8 mouse cellular contexts compared by ENCODE assay signal in the genomic region with DNA sequence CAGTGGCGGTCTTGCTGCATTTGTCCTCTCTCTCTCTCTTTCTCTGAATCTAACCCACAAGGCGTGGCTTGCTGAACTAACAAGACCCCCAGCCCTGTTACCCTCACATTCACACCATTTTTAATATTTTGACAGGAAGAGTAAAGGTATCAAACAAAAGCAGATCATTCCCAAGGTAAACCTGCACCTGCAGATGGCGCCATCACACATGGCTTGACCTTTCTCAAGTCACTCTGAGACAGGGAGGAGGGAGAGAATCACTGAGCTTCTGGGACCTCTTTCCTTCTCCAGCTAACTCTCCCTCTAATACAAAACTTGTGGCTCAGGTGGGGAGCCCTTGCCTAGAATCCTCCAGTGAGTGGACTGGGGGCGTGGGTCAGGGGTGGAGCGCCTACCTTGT. TPM values are rescaled to one million over a fixed set of nuclear protein-coding genes. Genes with fewer than 3 reads are reported as not detected.
DNase-seq lines count a peak whose midpoint lies in the region; ATAC-seq and TF ChIP-seq lines count a peak whose summit lies in the region.

No protein-coding gene starts in this region.

- TF ChIP-seq CTCF in lung, postnatal 0 days (IDR thresholded peaks at IDR 0.05) = peak; percentile 61

- no peak for TF ChIP-seq EP300 in lung, postnatal 0 days (IDR thresholded peaks at IDR 0.05)

- H3K4me3 ChIP-seq in forebrain, embryonic 14.5 days (ENCODE audit: low read depth, low read length) = no peak overlapping the region
- no peak overlapping the region for H3K4me3 ChIP-seq in forebrain, embryonic 15.5 days
- no peak overlapping the region for H3K4me3 ChIP-seq in lung, postnatal 0 days (ENCODE audit: low read depth, low read length)

- H3K36me3 ChIP-seq in forebrain, embryonic 14.5 days (ENCODE audit: control insufficient read depth, insufficient read depth, low read length) = peaks cover 67% of the 10 kb centered on the region
- H3K36me3 ChIP-seq in forebrain, embryonic 15.5 days = peaks cover 34% of the 10 kb centered on the region
- H3K36me3 ChIP-seq in lung, postnatal 0 days (ENCODE audit: insufficient read depth, low read length) = peaks cover 28% of the 10 kb centered on the region; the same call in 1 of the 2 replicates

- no peaks in the 10 kb centered on the region for H3K4me1 ChIP-seq in forebrain, embryonic 14.5 days (ENCODE audit: control insufficient read depth, insufficient read depth, low read length)
- H3K4me1 ChIP-seq in forebrain, embryonic 15.5 days = no peaks in the 10 kb centered on the region
- no peaks in the 10 kb centered on the region for H3K4me1 ChIP-seq in lung, postnatal 0 days (ENCODE audit: insufficient read depth, low read depth, low read length)

- intact Hi-C loops in left cerebral cortex, postnatal 14 days (cut with DNase I) = no loop called here

- H3K27ac ChIP-seq in forebrain, embryonic 14.5 days (ENCODE audit: low read depth, low read length) = no peak overlapping the region
- no peak overlapping the region for H3K27ac ChIP-seq in forebrain, embryonic 15.5 days (replicated peaks)
- H3K27ac ChIP-seq in lung, postnatal 0 days (ENCODE audit: low read length) = no peak overlapping the region

- no peaks in the 10 kb centered on the region for H3K27me3 ChIP-seq in forebrain, embryonic 14.5 days (replicated peaks; ENCODE audit: control insufficient read depth, insufficient read depth, low read length)
- no peaks in the 10 kb centered on the region for H3K27me3 ChIP-seq in forebrain, embryonic 15.5 days
- no peaks in the 10 kb centered on the region for H3K27me3 ChIP-seq in lung, postnatal 0 days (replicated peaks; ENCODE audit: insufficient read depth, low read length)

- no peak overlapping the region for H3K4me2 ChIP-seq in forebrain, embryonic 14.5 days (ENCODE audit: low read length)
- H3K4me2 ChIP-seq in forebrain, embryonic 15.5 days (replicated peaks) = no peak overlapping the region
- H3K4me2 ChIP-seq in lung, postnatal 0 days (replicated peaks; ENCODE audit: low read depth, low read length) = no peak overlapping the region

- ATAC-seq in forebrain, embryonic 14.5 days = no peak
- no peak for ATAC-seq in forebrain, embryonic 15.5 days (replicated peaks)
- ATAC-seq in lung, postnatal 0 days = no peak
- no peak for ATAC-seq in erythroblast, adult 5-6 weeks (replicated peaks; ENCODE audit: low FRiP score, poor library complexity, severe bottlenecking)

- peak; percentile 17 for DNase-seq in forebrain, embryonic 14.5 days (ENCODE audit: low spot score)
- peak; percentile 29 for DNase-seq in ovary, postnatal 36 days (ENCODE audit: low spot score)
- no peak for DNase-seq in ovary, postnatal 10 days (ENCODE audit: low spot score)
- DNase-seq in embryo, embryonic 10 days (ENCODE audit: low spot score) = peak; percentile 77
- peak; percentile 21 for DNase-seq in lung, postnatal 0 days (ENCODE audit: low spot score)
- no peak for DNase-seq in left cerebral cortex, postnatal 14 days (ENCODE audit: low spot score in 2 of 2)

- no peak overlapping the region for H3K9ac ChIP-seq in forebrain, embryonic 14.5 days (ENCODE audit: low read length)
- H3K9ac ChIP-seq in forebrain, embryonic 15.5 days (replicated peaks) = no peak overlapping the region
- H3K9ac ChIP-seq in lung, postnatal 0 days (replicated peaks; ENCODE audit: low read depth) = no peak overlapping the region

- H3K9me3 ChIP-seq in forebrain, embryonic 14.5 days (replicated peaks; ENCODE audit: control insufficient read depth, low read length) = no peaks in the 10 kb centered on the region
- H3K9me3 ChIP-seq in forebrain, embryonic 15.5 days = no peaks in the 10 kb centered on the region
- no peaks in the 10 kb centered on the region for H3K9me3 ChIP-seq in lung, postnatal 0 days (ENCODE audit: low read length)

- 72% methylated on average over 5 of the region's 5 CpGs for WGBS in forebrain, embryonic 14.5 days
- 70% methylated on average over 5 of the region's 5 CpGs for WGBS in forebrain, embryonic 15.5 days
- 82% methylated on average over 5 of the region's 5 CpGs for WGBS in lung, postnatal 0 days

RNA-seq across cellular contexts. Expression of a gene that starts 26.0 kb away (rescaled TPM):
- polyA plus RNA-seq in forebrain, embryonic 14.5 days (2014; fragmentation: Nextera tagmentation; extraction: Ambion mirVana) = 116 and 121 TPM in 2 replicates
- polyA plus RNA-seq in forebrain, embryonic 15.5 days (2015; fragmentation: Nextera tagmentation; extraction: Ambion mirVana) = 98.4 and 102 TPM in 2 replicates
- 136 and 139 TPM in 2 replicates for polyA plus RNA-seq in lung, postnatal 0 days (2015; fragmentation: Nextera tagmentation; extraction: Ambion mirVana)
- total RNA-seq in erythroblast, adult 5-6 weeks (2015; ENCODE audit: low replicate concordance) = 35.2 and 37.4 TPM in 2 replicates
- total RNA-seq in erythroblast, adult 5-6 weeks (2017; ENCODE audit: low replicate concordance) = 34.8 and 38.3 TPM in 2 replicates
- total RNA-seq in left cerebral cortex, postnatal 14 days (2021) = 10 to 100 TPM; 84.5 to 94.0 TPM

RNA-seq across cellular contexts. Expression of a gene that starts 30.5 kb away (rescaled TPM):
- polyA plus RNA-seq in forebrain, embryonic 14.5 days (2014; fragmentation: Nextera tagmentation; extraction: Ambion mirVana) = 3.0 and 3.8 TPM in 2 replicates
- 7.3 and 8.0 TPM in 2 replicates for polyA plus RNA-seq in forebrain, embryonic 15.5 days (2015; fragmentation: Nextera tagmentation; extraction: Ambion mirVana)
- polyA plus RNA-seq in lung, postnatal 0 days (2015; fragmentation: Nextera tagmentation; extraction: Ambion mirVana) = 11.1 and 11.9 TPM in 2 replicates
- total RNA-seq in erythroblast, adult 5-6 weeks (2015; ENCODE audit: low replicate concordance) = 2.1 and 4.0 TPM in 2 replicates
- 2.6 and 3.2 TPM in 2 replicates for total RNA-seq in erythroblast, adult 5-6 weeks (2017; ENCODE audit: low replicate concordance)
- total RNA-seq in left cerebral cortex, postnatal 14 days (2021) = 10 to 100 TPM; 20.2 TPM

RNA-seq across cellular contexts. Expression of a gene that starts 41.1 kb away (rescaled TPM):
- 16.6 and 17.3 TPM in 2 replicates for polyA plus RNA-seq in forebrain, embryonic 14.5 days (2014; fragmentation: Nextera tagmentation; extraction: Ambion mirVana)
- polyA plus RNA-seq in forebrain, embryonic 15.5 days (2015; fragmentation: Nextera tagmentation; extraction: Ambion mirVana) = 15.5 and 16.6 TPM in 2 replicates
- 61.5 and 69.4 TPM in 2 replicates for polyA plus RNA-seq in lung, postnatal 0 days (2015; fragmentation: Nextera tagmentation; extraction: Ambion mirVana)
- total RNA-seq in erythroblast, adult 5-6 weeks (2015; ENCODE audit: low replicate concordance) = 1.7 and 6.9 TPM in 2 replicates
- 0.42 and 0.94 TPM in 2 replicates for total RNA-seq in erythroblast, adult 5-6 weeks (2017; ENCODE audit: low replicate concordance)
- total RNA-seq in left cerebral cortex, postnatal 14 days (2021) = 10 to 100 TPM; 32.2 to 34.2 TPM

RNA-seq across cellular contexts. Expression of a gene that starts 55.0 kb away (rescaled TPM):
- polyA plus RNA-seq in forebrain, embryonic 14.5 days (2014; fragmentation: Nextera tagmentation; extraction: Ambion mirVana) = 2.8 and 4.4 TPM in 2 replicates
- 5.5 and 6.0 TPM in 2 replicates for polyA plus RNA-seq in forebrain, embryonic 15.5 days (2015; fragmentation: Nextera tagmentation; extraction: Ambion mirVana)
- polyA plus RNA-seq in lung, postnatal 0 days (2015; fragmentation: Nextera tagmentation; extraction: Ambion mirVana) = 29.5 and 42.0 TPM in 2 replicates
- total RNA-seq in erythroblast, adult 5-6 weeks (2015; ENCODE audit: low replicate concordance) = not detected in 2 replicates
- total RNA-seq in erythroblast, adult 5-6 weeks (2017; ENCODE audit: low replicate concordance) = not detected in 2 replicates
- total RNA-seq in left cerebral cortex, postnatal 14 days (2021) = 1 to 10 TPM; 5.9 to 7.2 TPM

RNA-seq across cellular contexts. Expression of a gene that starts 56.0 kb away (rescaled TPM):
- polyA plus RNA-seq in forebrain, embryonic 14.5 days (2014; fragmentation: Nextera tagmentation; extraction: Ambion mirVana) = 91.7 and 97.0 TPM in 2 replicates
- 102 and 108 TPM in 2 replicates for polyA plus RNA-seq in forebrain, embryonic 15.5 days (2015; fragmentation: Nextera tagmentation; extraction: Ambion mirVana)
- polyA plus RNA-seq in lung, postnatal 0 days (2015; fragmentation: Nextera tagmentation; extraction: Ambion mirVana) = 60.8 and 62.5 TPM in 2 replicates
- 31.9 and 60.8 TPM in 2 replicates for total RNA-seq in erythroblast, adult 5-6 weeks (2015; ENCODE audit: low replicate concordance)
- 29.0 and 35.2 TPM in 2 replicates for total RNA-seq in erythroblast, adult 5-6 weeks (2017; ENCODE audit: low replicate concordance)
- 10 to 100 TPM; 87.1 to 91.0 TPM for total RNA-seq in left cerebral cortex, postnatal 14 days (2021)

Comparison
In these comparisons a context has a peak if more than half of its experiments do, and no peak if none do; other contexts are left out.
1. DNase-seq: peak in forebrain, embryonic 14.5 days (single experiment), ovary, postnatal 36 days (single experiment), embryo, embryonic 10 days (single experiment) and lung, postnatal 0 days (single experiment); none in ovary, postnatal 10 days (single experiment) and left cerebral cortex, postnatal 14 days (0 of 2).